Mouse (Mus musculus): ENCODE measurements around the gene Litaf. TPM values are rescaled to one million over a fixed set of nuclear protein-coding genes. Genes with fewer than 3 reads are reported as not detected.

Litaf gene
- polyA plus RNA-seq, 2 experiments from 2014 or later = 40.1 to 49.5 TPM

DNA sequence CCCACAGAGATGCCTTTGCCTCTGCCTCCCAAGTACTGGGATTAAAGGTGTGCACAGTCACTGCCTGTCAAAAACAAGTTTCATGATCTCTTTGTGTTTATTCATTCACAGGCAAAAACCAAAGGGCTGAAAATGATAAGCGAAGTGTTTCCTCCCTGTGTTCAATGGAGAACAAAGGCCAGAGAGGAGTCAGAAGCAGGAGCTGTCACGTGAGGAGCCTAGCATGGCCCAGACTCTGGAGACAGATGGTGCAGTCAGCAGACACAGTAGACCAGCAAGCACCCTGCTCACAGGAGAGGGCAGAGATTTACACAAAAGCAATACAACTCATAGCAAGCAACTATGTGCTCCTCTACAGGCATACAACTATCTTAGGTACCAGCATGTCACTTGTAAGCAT lies 113.9 kb downstream of the Litaf start:
- ATAC-seq = no peak

DNA sequence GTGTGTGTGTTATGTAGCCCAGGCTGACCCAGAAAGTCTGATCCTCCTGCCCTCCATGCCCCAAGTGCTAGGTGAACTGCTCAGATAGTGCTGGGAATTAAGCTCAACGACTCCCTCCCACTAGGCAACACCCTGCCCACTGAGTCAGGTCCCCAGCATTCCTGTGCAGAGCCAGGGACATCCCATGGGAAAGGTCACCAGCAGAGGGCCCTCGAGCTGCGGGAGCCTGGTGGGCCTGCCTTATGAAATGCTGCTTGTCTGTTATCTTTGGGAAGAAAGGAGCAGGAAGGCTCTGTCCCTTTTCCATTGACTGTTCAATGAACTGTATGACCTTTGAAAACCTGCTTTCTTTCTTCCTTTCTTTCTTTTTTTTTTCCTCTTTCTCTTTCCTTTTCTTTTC lies 114.4 kb downstream of the Litaf start:
- no peak for ATAC-seq

DNA sequence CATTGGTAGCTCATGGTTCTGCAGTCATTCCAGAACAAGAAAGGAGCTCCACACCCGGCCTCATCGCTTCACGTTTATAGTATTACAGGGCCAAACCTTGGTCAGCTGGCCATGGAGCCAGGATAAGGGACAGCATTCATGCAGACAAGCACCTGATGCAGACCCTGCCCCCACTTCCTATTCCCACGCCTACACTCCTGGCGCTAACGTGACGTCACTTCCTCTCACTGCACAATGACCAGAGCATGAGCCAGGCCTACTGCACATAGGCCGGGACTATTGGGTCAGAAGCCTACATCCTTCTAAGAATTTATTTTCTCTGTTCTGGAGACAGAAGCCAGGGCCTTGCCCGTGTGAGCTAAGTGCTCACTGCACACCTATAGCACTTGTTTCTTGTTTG lies 115.4 kb downstream of the Litaf start:
- no peak for ATAC-seq

DNA sequence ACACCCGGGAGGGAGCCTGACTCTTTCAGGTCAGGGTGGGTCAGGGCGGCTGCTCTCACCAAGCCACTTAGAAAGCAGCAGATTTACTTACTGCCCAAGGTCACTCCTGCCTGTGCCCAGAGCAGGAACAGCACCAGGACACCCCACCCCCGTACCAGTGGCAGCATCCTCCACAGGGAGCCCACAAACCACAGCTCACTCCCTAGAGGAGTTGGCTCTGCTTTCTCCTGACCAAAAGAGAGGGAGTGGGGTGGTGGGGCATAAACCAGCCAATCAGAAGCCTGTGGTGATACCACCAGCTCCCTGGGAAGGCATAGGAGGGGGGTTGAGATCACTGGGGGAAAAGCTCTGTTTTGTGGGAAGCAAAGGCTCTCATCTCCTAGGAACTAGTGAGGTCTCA lies 118.2 kb downstream of the Litaf start:
- no peak for ATAC-seq

DNA sequence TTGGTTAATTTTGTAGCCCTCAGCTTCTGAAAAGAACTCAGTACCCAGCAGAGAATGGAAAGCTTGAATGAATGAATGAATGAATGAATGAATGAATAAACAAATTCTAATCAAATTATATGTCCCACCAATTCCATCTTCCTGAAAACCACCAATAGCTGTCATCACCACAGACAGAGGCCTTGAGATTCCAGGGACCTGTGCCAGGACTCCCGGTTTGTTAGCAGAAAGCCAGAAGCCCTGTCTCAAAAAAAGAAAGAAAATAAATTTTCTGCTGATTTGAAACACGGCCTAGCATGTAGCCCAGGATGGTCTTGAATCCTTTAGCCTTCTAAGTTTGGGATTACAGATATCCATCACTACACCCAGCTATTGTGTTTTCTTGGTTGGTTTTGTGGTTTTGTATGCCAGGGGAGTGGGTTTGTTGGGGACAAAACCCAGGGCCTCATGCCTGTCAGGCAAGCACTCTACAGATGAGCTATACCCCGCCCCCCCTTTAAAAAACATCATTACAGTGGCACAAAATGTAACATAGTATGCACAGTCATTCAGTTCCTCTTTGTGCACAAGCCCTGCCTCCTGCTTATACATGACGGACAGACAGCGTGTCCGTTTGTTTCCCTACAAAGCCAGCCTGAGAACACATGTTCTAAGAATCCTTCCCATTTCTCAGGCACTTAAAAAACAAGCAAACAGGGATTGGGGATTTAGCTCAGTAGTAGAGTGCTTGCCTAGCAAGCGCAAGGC lies 120.4 kb downstream of the Litaf start:
- no peak for ATAC-seq

DNA sequence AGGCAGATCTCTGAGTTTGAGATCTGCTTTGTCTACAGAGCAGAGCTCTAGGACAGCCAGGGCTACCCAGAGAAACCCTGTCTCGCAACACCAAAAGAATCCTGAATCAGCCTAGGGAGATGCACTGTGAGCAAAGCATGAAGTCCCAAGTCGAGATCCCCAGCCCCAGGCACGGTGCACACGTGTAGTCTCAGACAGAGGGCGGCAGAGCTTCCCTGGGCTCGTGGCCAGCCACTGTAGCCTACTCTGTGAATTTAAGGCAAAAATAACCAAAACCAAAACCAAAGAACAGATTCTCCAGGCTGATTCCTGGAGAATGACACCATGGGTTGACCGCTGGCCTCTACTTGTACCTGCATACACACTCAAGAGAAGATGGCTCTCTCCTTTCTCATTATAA lies 121.4 kb downstream of the Litaf start:
- ATAC-seq = no peak

DNA sequence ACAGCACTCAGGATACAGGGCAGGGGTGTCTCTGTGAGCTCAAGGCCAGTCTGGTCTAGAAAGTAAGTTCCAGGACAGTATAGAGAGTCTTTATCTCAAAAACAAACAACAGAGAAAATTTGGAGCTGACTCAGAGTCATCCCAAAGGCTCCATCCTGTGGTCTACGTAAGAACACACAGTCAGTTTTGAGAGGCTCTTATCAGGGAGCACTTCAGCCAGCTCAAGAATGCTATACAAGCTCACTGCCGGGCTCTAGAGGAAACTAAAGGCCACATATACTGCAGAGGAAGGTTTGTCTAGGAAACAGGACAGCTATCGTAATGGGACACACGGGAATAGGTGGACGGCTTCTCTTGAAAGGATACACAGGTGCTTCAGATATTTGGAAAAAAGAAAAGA lies 122.7 kb downstream of the Litaf start:
- no peak for ATAC-seq

DNA sequence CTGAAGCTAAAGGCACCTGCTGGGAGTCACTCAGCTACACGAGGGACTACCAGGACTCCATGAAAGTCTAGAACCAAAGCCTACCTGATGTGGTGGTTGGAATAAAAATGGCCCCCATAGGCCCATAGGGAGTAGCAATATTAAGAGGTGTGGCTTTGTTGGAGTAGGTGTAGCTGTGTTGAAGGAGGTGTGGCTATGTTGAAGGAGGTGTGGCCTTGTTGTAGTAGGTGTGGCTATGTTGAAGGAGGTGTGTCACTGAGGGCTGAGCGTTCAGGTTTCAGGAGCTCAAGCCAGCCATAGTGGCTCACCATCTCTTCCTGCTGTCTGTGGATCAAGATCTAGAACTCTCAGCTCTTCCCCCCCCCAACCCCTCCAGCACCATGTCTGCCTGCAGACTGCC lies 125.3 kb downstream of the Litaf start:
- ATAC-seq = no peak

DNA sequence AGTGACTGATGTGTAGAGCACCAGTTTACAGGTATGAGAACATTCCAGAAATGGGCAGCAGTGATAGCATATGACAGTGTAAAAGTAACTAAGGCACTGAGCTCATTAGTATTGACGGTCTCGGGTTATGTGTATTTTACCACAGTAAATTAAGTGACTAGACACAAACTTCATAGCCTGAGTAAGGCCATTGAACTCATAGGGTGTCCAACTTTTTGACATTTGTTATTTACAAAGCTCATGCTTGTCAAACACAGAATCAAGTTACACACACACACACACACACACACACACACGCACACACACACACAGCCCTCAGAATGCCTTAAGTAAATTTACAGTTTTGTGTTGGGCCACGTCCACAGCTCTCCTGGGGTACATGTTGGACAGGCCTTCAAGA lies 126.0 kb downstream of the Litaf start:
- no peak for ATAC-seq

DNA sequence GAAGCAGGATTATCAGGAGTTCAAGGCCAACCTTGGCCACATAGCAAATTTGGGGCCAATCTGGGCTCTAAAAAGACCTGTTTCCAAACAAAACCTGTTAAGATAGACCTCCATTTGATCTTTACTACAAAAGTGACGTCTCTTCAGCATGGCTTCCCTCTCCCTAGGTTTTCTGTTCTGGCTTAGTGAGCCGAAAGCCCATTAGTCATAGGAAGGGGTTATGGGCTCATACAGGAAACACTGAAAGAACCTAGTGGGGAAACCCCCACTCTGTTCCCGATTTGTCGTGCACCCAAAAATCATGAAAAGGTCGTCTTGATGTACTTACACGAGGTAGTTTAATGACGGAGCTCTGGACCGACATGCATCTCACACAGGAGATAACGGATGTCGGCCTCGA lies 128.5 kb downstream of the Litaf start:
- no peak for ATAC-seq

DNA sequence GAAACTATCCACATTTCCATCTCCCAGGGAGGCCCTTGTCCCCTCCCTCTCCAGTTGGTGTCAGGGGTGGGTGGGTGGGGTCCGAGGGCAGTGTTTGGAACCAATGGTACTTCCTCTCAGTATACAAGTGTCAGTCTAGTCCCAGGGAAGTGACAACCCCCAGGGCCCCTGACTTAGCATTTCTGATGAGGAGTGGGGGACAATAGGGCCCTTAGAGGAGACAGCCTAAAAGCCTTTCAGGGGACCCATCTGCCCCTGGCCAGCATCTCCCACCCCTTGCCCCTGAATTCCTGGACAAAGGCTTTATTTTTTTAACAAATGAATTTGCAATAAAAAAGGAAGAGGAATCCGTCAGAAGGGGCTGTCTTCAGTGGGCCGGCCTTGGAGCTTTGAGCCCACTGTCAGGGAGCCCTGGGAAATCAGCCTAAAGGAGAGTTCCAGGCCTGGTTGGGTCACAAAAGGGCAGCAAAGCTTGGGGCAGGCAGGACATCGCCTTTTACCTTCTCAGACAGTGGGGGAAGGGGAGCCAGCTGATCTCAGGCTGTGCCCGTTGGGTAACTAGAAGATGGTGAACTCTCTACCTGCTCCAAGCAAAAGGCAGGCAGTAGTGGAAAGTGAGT lies 129.1 kb downstream of the Litaf start:
- no peak for ATAC-seq

DNA sequence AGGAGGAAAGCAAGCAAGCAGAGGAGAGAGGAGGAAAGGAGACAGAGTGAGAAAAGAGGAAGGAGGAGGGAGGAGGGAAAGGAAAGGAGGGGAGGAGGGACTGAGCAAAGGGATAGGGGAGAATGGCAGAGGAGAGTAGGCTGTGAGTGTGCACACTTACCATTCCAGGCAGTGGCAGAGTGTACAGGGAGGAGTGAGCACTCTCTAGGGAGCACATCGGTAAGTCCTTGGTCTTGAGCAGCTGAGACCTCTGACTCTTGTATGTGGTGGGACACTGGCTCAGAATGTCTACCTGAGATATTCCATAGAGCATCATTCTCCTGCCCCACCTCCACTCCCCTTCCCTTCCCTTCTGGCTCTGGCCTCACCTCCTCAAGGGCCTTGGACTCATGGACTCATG lies 131.9 kb downstream of the Litaf start:
- ATAC-seq = no peak

DNA sequence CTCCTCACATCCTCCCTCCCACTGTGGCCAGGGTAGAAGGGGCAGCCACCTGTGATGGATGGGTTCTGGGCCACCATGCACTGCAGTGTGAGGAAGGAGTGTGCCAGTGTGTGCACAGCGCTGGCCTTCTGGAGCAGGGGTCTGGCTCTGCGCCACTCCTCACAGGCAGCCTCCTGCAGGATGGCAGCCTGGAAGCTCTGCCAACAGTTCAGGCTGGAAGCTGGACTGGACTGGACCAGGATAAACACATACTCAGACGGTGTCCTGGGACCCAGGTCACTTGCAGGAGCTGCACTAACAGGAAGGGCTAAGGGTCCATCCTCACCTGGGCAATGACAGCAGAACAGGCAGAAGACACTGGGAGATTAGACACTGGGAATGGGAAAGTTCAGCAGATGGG lies 132.6 kb downstream of the Litaf start:
- no peak for ATAC-seq

DNA sequence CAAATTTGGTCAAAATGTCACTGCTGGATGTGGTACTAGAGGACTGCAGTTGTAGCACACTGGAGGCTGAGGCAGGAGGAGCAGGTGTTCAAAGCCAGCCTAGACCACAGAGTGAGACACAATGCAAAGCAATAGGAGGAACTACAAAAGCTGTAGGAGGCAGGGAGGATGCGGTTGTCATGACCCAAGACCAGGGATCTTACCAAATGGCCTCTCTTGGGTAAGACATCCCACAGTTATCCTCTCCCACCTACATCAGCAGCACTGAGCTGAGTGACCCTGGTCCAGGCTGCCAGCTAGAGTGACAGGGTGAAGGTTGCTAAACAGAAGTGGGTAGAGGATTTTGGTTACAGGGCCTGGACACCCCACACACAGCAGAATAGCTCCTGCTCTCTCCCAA lies 138.9 kb downstream of the Litaf start:
- ATAC-seq = no peak

DNA sequence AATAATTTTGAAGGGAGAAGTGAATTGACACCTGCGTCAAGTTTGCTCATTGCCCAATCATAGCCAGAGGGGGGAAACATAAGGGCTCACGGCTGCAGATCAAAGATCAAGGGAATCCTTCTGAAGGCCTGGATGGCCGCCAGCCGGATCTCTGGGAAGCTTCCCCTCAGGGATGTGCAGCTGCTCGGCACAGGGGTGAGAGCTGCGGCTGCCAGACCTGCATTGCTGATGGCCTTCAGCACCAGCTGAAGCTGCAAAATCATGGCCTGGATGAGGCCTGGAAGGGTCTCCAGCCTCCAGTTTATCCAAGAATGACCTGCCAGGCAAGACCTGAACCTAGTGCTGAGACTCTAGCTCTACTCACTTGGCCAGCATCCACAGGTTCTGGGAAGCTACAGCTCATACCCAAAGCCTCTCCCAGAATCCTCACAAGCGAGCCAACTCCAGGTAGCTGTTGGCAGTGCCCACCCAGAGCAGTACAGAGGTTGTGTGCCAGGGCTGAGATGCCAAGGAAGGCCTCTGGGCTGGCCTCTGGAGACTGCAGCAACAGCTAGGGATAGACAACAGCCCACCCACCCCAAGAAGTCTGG lies 140.3 kb downstream of the Litaf start:
- ATAC-seq = no peak

DNA sequence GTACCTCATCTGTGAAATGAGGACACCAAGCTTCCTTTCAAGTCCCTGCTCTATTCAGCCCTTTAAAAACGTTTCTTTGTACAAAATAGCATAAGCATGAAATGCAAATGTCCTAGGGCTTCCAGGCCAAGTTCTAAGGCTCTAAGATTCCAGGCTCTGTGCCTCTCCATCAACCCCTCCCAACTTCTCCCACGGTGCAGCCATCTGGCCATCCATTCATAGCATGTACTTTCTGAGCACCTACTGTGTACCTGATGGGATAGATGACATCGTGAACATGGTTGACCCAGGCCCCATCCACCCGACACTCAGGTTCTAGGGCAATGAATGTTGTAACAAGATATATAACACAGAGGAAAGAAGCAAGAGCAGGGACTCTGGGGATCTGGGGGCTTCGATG lies 142.4 kb downstream of the Litaf start:
- no peak for ATAC-seq

DNA sequence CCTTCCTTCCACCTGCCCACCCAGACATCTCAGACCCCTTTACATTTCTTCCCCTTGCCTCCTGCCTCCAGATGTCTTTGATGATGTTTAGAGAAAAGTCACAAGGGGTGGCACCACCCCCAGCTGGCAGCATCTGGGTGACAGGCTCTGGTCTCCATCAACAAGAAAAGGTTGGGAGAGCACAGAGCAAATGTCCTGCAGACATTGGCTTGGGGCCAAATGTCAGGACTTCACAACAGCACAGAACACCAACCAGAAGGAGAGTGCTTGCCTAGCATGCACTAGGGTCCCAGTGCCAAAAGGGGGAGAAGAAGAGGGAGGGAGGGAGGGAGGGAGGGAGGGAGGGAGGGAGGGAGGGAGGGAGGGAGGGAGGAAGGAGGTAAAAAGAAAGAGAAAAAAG lies 146.1 kb downstream of the Litaf start:
- no peak for ATAC-seq

DNA sequence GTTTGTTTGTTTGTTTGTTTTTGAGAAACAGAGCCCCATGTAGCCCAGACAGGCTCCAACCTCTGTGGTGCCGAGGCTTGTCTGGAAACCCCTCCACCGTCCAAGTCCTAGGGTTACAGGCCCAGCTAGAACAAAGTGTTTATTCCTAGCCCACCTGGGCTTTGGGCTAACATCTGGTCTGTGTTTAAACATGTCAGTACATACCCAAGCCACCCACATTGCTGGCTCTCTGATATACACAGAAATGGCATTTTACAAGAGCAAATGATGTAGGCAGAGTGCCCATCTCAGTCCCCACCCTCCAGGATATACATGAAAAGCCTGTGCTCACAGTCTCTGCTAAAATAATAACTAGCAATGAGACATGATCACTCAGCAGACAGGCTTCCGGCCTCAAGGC lies 149.7 kb downstream of the Litaf start:
- no peak for ATAC-seq

DNA sequence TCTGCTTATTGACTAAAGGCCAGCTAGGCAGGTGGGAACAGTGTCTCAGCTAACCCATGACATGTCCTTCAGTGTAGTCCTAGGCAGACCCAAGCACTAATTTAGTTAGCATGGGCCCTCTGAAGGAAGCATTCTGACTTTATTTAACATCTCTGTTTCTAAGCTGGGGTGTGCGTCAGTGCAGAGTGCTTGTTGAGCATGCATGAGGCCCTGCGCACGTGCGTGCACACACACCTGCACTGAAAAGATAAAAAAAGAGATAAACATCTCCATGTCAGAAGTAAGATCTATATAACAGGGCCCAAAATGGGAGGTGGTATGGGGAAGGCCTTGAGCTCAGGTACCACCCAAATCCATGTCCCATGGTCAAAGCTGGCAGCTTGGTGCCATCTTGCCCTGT lies 150.9 kb downstream of the Litaf start:
- ATAC-seq = no peak

DNA sequence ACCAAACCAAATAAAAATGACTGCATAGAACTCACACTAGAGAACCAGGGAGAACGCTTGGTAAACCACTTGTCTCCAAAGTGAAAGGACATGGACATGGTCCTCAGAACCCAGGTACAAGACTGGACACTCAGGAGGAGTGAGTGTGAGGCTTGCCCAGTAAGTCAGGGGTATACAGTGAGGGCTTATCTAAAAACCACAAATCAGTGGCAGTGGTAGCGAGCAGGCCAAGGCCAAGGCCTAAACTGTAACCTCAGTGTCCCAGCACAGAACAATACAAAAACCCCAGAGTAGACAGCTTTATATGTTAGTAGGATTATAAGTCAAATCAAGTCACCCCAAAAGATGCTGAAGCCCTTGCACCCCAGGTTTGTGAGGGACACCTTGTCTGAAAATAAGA lies 154.9 kb downstream of the Litaf start:
- no peak for ATAC-seq

DNA sequence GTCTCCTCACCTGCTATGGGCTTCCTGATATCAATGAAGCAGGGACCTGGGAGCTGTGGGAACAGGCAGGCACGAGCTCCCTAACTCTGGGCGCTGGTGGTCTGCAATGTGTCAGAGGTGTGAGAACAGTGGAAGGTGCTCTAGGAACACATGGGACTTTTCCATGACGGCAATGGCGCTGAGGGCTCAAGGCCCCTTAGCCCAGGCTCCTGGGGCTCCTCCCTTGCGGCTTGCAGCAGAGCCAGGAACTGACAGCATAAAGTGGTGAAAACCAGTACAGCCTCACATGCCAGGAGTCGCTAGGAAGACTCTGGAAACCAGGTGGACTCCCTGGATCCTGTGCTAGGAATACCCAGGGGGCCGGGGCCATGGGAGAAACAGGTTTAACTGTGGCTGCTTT lies 155.4 kb downstream of the Litaf start:
- no peak for ATAC-seq
